Mouse (Mus musculus) CH12.LX (cell line): ENCODE data around the gene Fancm. TPM values are rescaled to one million over a fixed set of nuclear protein-coding genes. Genes with fewer than 3 reads are reported as not detected.
"Not testable (repeated sequence)": the region's sequence is repeated elsewhere in the genome, so short reads cannot be mapped to it uniquely, and the experiment has no call there.

ENCODE experiments used
- DNase-seq: peaks from one replicate; pipeline ENCODE4 v3.0.0-alpha.2; 2013; ENCODE audit errors: extremely low read depth
- H3K27ac ChIP-seq: 2 replicates; pipeline ENCODE4 v1.5.1; 2012; ENCODE audit warnings: low read depth, mild to moderate bottlenecking, control low read depth, moderate library complexity; ENCODE audit not compliant: insufficient read depth
- H3K27me3 ChIP-seq: replicated peaks from 2 replicates; pipeline ENCODE3; 2012; ENCODE audit warnings: inconsistent platforms
- H3K36me3 ChIP-seq, 2 experiments: replicated peaks in 1 of 2; 2 replicates each; pipeline versions ENCODE3 to v1.6.1; 2012; ENCODE audit warnings: inconsistent platforms in 1 of 2, low read length in 1 of 2, mild to moderate bottlenecking in 1 of 2, mixed read lengths in 1 of 2, moderate library complexity in 1 of 2; ENCODE audit not compliant: control insufficient read depth in 1 of 2, insufficient read depth in 1 of 2
- H3K4me1 ChIP-seq, 2 experiments: 2 replicates each; pipeline ENCODE4 v1.6.1; 2012; ENCODE audit warnings: inconsistent platforms in 1 of 2, moderate library complexity in 1 of 2; ENCODE audit not compliant: insufficient read depth in 2 of 2, control insufficient read depth in 1 of 2
- H3K4me2 ChIP-seq: 2 replicates; pipeline ENCODE4 v1.6.1; 2012; ENCODE audit warnings: low read depth, mild to moderate bottlenecking, control low read depth; ENCODE audit not compliant: poor library complexity, insufficient read depth, severe bottlenecking
- H3K4me3 ChIP-seq, 3 experiments: fragments of 150-350 bp in 1 of 3; sonication (generic) in 1 of 3; replicated peaks in 1 of 3; 2 replicates each; pipeline versions ENCODE3 to v1.5.1; 2011 to 2012; ENCODE audit warnings: low read depth in 2 of 3, low read length in 2 of 3, mild to moderate bottlenecking in 2 of 3, moderate library complexity in 2 of 3, control low read depth in 1 of 3, improper control_type of control experiment in 1 of 3, inconsistent platforms in 1 of 3, mixed read lengths in 1 of 3; ENCODE audit not compliant: poor library complexity in 1 of 3
- H3K79me2 ChIP-seq: replicated peaks from 2 replicates; pipeline ENCODE4 v1.6.1; 2012; ENCODE audit warnings: mild to moderate bottlenecking, moderate library complexity; ENCODE audit not compliant: control insufficient read depth, poor library complexity, insufficient read depth, severe bottlenecking; ENCODE audit errors: extremely low read depth
- H3K9ac ChIP-seq: 2 replicates; pipeline ENCODE4 v1.6.1; 2012; ENCODE audit warnings: low read depth, mild to moderate bottlenecking, control low read depth, moderate library complexity; ENCODE audit not compliant: insufficient read depth
- H3K9me3 ChIP-seq: replicated peaks from 2 replicates; pipeline ENCODE3; 2012; ENCODE audit warnings: low read length, inconsistent platforms, mixed read lengths
- CHD1 ChIP-seq: IDR thresholded peaks from 2 replicates; pipeline ENCODE4 v1.6.1; 2012; ENCODE audit warnings: low read depth, low read length, improper control_type of control experiment, inconsistent platforms
- IRF4 ChIP-seq: IDR thresholded peaks from 2 replicates; pipeline ENCODE4 v1.6.1; 2014; ENCODE audit warnings: low read depth, mild to moderate bottlenecking, inconsistent platforms, low read length, improper control_type of control experiment
- JUN ChIP-seq: IDR thresholded peaks from 2 replicates; pipeline ENCODE4 v1.6.1; 2011; ENCODE audit warnings: low read depth, mild to moderate bottlenecking, low read length, improper control_type of control experiment, moderate library complexity; ENCODE audit not compliant: insufficient read depth
- MAX ChIP-seq: IDR thresholded peaks from 2 replicates; pipeline ENCODE4 v1.6.1; 2011; ENCODE audit warnings: low read length, improper control_type of control experiment
- MXI1 ChIP-seq: IDR thresholded peaks from 2 replicates; pipeline ENCODE4 v1.6.1; 2011; ENCODE audit warnings: mild to moderate bottlenecking, low read depth, low read length, improper control_type of control experiment
- NRF1 ChIP-seq: IDR thresholded peaks from 2 replicates; pipeline ENCODE4 v1.6.1; 2014; ENCODE audit warnings: low read depth, mild to moderate bottlenecking, inconsistent platforms, low read length, improper control_type of control experiment, moderate library complexity
- POLR2A ChIP-seq: IDR thresholded peaks from 2 replicates; pipeline ENCODE4 v1.6.1; 2011; ENCODE audit warnings: low read depth, mild to moderate bottlenecking, improper control_type of control experiment, low read length
- SMC3 ChIP-seq: IDR thresholded peaks from 2 replicates; pipeline ENCODE4 v1.6.1; 2011; ENCODE audit warnings: low read depth, low read length, improper control_type of control experiment
- TBP ChIP-seq: conservative IDR thresholded peaks from 2 replicates; pipeline ENCODE4 v1.6.1; 2011; ENCODE audit warnings: low read depth, low read length, improper control_type of control experiment
- TCF12 ChIP-seq: IDR thresholded peaks from 2 replicates; pipeline ENCODE4 v1.6.1; 2014; ENCODE audit warnings: low read depth, mild to moderate bottlenecking, inconsistent platforms, low read length, improper control_type of control experiment
- dilution Hi-C: fragments of 300-500 bp; cut with MboI; formaldehyde crosslinking; loops from 2 replicates; pipeline ENCODE4 v1.14.3; 2020; ENCODE audit warnings: low sequenced_read_pairs; ENCODE audit not compliant: extremely low pct_unique_long_range_greater_than_20kb, extremely low pct_ligation_motif_present
- in situ Hi-C: fragments of 300-500 bp; cut with MboI; formaldehyde crosslinking; loops from 3 replicates; pipeline ENCODE4 v1.14.3; 2019; ENCODE audit warnings: low sequenced_read_pairs, low pct_ligation_motif_present, low pct_unique_long_range_greater_than_20kb, mixed read lengths
- polyA plus RNA-seq: library from polyadenylated mRNA; unstranded; fragments of >175 nt; gene quantifications from 2 replicates; pipeline ENCODE4 v1.2.1, GENCODE M21; 2012; ENCODE audit warnings: low read depth; ENCODE audit not compliant: insufficient read length
- total RNA-seq, 2 experiments: library from RNA; depleted of rRNA; stranded (reverse); fragments of 300-350 nt in 1 of 2; fragments of >200 nt in 1 of 2; gene quantifications; 2 replicates each; pipeline ENCODE4 v1.2.3; 2012 to 2014

Fancm gene
- total and polyA plus RNA-seq, 3 experiments, result 13.3 to 15.4 (median 13.7) TPM

DNA sequence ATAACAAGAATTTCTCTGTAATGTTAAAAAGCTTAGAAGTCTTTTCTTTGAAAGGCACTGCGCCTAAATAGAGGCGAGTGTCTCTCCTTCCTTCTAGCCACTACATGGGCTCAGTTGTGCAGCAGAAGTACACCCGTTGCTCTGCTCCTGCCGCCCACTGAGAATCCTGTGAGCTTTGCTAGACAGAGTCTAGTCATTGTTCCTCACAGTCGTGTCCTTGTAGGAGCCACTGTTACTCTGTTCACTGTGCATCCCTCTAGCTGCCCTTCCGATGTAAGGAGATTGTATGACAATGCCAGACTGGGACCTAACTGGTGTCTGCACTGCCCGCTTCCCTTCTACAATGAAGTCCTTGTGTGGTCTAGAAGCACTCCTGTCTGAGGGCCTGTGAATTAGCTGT lies 43.6 kb downstream of the Fancm start (continued):
- no peak for TF ChIP-seq NRF1
- TF ChIP-seq, all 38 proteins: peak for 0

DNA sequence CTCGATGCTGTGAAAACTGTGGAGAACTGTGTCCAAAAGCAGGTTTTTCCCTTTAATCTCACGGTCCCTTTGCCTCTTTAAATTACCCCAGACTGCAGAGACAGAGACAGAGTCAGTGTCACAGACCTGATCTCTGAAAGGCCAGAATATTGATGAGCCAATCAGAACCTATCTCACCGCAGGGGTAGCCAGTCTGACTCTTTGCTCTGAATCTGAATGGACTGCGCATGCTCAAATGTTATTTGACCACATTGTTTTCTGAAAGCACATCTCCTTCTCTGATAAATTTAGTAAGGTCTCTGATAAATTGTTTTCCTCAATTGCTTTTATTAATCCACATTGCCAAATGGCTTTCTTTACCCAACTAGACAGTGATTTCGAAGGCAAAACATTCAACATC lies 44.0 kb downstream of the Fancm start:
- H3K79me2 ChIP-seq, result no peaks in the 10 kb centered on the region
- H3K36me3 ChIP-seq, result peaks cover 40 to 79% of the 10 kb centered on the region in 2 experiments
- H3K4me1 ChIP-seq, result no peaks in the 10 kb centered on the region
- no peaks in the 10 kb centered on the region for H3K27me3 ChIP-seq
- no peak overlapping the region for H3K27ac ChIP-seq
- no peaks in the 10 kb centered on the region for H3K9me3 ChIP-seq
- in situ Hi-C loops, result no loop called here
- no peak for DNase-seq
- TF ChIP-seq SMC3, result no peak
- TF ChIP-seq TBP, result no peak
- TF ChIP-seq IRF4, result no peak
- no peak for TF ChIP-seq CHD1
- no peak for TF ChIP-seq MAX
- TF ChIP-seq JUN, result no peak
- no peak for TF ChIP-seq POLR2A
- TF ChIP-seq TCF12, result no peak
- no peak for TF ChIP-seq MXI1
- dilution Hi-C loops, result no loop called here
- H3K9ac ChIP-seq, result no peak overlapping the region
- H3K4me2 ChIP-seq, result no peak overlapping the region
- no peak overlapping the region for H3K4me3 ChIP-seq

GRCm38 (mm10) chr12:65136121-65136520 lies 60.7 kb downstream of the Fancm start:
- in situ Hi-C loops, H3K9ac ChIP-seq, dilution Hi-C loops, H3K27ac ChIP-seq, H3K79me2 ChIP-seq, H3K4me3 ChIP-seq, DNase-seq, H3K27me3 ChIP-seq, H3K4me1 ChIP-seq, H3K4me2 ChIP-seq, H3K9me3 ChIP-seq: not testable (repeated sequence)
- peaks cover 23 to 78% of the 10 kb centered on the region in 2 experiments for H3K36me3 ChIP-seq
